Mouse (Mus musculus): ENCODE results near the gene Phlda2.

- no peak for TF ChIP-seq CTCF (IDR thresholded peaks at IDR 0.05; ENCODE audit: low read depth, low read length)
- TF ChIP-seq TAL1 (conservative IDR thresholded peaks at IDR 0.05; ENCODE audit: low read depth, low read length): 0 out of 2 replicates have a peak, but pooled peaks have one; percentile 12
- no peak for TF ChIP-seq GATA1 (IDR thresholded peaks at IDR 0.05; ENCODE audit: borderline replicate concordance, low read length)
These were observed 35.7 kb upstream of the Phlda2 start for GRCm38 (mm10) chr7:143538671-143539070.

All from G1E (cell line).